Mouse (Mus musculus): ENCODE results near the gene Nfkbid.
A peak's percentile ranks its signal among the peaks of the same experiment; 100 is the strongest.

The Nfkbid gene

DNA sequence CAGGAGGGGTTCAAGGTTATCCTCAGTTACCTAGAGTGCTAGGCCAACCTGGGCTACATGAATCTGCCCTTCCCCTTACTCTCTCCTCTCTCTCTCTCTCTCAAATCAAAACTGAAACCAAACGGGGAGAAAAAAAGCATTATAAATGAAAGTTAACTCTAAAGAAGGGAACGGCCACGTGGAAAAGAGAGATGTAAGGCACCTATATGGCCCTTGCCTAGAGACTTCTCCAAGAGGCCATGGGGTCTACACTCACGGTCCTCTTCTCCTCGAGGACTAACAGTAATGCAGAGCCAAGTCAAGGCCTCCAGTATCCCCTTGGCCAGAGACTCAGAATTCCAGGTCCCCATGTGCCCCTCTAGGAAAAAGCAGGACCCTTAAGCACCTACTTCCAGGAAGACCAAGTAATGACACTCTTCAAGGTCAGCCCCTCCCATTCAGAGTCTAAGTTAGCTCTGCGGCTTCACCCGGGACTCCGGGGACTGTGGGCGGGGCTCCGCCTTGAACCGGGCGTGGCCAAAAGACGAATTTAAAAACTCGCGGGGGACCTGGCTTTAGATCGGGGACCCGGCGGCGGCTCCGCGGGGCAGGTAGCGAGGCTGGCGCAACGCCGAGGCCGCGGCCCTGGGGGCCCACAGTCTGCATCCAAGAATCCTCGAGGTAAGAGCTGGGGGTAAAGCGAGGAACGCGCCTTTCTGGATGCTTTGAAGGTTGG is at the start of gene Nfkbid:
Gene Nfkbid (plus strand): TSS at position 558 of the 715 bp plus-strand sequence.
- no peak for DNase-seq (ENCODE audit: low spot score)

DNA sequence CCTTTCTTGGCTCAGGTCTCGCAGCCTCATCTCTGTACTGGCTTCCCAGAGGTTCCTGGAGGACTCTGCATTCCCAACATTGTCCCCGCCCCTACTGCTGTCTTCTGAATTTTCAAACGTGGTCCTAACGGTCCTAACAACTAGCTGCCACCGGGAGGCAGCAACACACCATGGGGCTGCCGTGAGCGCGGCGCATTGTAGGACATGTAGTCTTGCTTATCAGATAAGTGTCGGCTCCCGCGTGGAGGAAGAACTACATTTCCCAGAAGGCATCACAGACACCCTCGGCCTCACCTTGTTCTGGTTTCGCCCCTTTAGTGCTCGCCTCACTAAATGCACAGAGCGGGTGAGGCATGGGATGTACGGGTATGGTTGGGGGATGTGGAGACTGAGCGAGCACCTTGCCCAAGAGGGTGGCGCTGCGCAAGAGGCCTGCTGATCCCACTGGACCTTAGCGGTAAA is 48.0 kb upstream of the Nfkbid start:
- DNase-seq (ENCODE audit: low spot score), result peak; percentile 92

- no peak for DNase-seq (ENCODE audit: low spot score)
These were observed 41.5 kb upstream of the Nfkbid start for GRCm38 (mm10) chr7:30380061-30380460.

GRCm38 (mm10) chr7:30384106-30384505 is 37.4 kb upstream of the Nfkbid start:
- DNase-seq (ENCODE audit: low spot score), result no peak

DNA sequence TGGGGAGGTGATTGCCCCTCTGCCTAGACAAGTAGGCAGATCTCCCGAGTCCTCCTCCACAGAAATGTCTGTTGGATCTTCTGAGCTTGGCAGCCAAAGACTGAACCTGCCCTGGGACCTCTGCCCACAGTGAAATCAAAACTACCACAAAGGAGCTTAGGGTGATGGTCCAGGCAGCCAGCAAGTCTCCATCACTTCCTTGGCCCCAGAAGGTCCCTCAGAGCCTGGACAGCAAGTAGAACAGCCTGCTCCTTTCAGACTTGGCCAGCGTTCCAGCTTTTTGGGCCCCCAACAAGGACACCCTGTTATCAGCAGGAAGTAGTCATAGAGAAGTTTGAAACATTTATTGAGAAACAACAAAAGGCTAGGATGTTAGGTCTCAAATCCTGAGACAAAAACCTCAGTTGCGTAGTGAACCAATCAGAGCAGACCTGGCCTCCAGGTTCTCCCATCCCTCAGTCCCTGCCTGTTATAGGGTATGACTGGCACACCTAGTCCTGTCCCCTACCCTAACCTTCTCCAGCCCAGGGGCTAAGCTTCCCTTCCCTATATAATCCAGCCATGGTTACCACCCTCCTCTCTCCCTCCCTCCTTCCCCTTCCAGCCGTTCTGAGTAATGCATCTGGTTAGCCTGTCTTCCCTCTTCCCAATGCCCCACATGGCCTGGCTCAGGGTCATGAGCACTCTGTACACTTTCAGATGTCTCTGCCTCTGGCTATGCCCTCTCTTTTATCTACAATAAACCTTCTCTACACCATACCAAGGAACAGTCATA is 28.6 kb upstream of the Nfkbid start:
- no peak for DNase-seq (ENCODE audit: low spot score)

DNA sequence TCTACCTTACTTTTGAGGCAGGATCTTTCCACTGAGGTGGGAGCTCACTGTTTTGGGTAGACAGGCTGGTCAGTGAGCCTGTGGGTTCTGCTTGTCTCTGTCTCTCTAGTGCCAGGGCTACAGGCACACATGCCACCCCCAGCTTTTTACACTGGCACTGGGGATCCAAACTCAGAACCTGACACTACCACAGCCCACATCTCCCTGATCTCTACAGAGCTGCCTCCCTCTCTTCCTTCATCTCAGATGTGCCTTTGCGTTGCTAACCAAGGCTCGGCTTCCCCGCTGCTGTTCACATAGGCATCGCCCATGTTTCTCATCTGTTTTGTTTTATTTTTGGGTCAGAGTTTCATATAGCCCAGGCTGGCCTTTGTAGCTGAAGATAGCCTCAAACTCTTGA is 27.9 kb upstream of the Nfkbid start:
- no peak for DNase-seq (ENCODE audit: low spot score)

DNA sequence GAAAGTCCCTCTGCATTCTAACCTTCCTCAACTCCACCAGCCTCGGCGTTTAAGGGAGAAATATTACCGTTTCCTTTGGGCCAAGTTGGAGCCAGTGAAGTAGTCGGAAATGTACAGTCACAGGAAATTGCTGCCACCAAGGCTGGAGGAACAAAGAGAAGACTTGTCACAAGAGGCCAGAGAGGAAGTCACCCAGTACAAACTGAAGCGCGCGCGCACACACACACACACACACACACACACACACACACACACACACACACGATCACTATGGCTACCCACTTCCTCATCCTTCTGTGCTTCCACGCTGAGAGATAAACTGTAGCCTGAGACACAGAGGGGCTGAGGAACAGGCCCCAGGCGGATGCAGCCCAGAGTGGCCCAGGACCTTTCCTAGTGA is 27.2 kb upstream of the Nfkbid start:
- no peak for DNase-seq (ENCODE audit: low spot score)

GRCm38 (mm10) chr7:30394871-30395270 is 26.7 kb upstream of the Nfkbid start:
- no peak for DNase-seq (ENCODE audit: low spot score)

GRCm38 (mm10) chr7:30399671-30400070 is 21.9 kb upstream of the Nfkbid start:
- DNase-seq (ENCODE audit: low spot score), result peak; percentile 8

GRCm38 (mm10) chr7:30402343-30402742 is 19.2 kb upstream of the Nfkbid start:
- DNase-seq (ENCODE audit: low spot score), result no peak

DNA sequence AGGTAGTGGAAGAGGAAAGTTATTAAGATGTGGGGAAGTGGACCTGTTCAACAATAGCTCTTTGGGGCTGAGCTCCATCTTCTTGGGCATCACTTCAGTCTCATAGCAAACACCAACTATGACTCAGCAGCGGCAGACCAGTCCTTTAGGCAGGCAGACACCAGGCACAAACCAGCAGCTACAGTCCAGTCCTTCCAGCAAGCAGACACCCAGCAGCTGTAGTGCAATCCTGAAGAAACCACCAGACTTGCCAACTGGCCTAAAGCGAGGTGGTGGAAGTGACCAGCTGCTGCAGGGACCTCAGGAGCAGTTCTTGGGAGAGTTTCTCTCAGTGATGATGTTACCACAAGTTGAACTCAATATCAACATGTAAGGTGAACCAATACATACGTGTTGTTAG is 12.9 kb upstream of the Nfkbid start:
- DNase-seq (ENCODE audit: low spot score), result no peak

DNA sequence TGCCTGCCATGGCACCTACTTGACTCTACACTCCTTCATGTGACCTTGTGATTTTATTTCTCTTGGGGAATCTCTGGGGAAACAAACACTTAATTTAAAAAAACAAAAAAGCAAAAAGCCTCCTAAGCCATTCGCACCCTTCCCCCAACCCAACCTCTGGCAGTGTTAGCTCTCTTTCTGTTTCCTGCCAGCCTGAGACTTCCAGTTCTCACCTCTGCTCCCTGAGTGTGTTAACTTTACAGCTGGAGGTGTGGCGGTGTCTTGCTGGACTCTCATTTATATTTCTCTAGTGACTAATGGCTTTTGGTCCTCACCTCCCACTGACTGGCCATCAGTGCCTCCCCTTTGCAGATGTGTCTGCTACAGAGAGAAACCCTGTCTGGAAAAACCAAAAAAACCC is 11.7 kb upstream of the Nfkbid start:
- no peak for DNase-seq (ENCODE audit: low spot score)

- no peak for DNase-seq (ENCODE audit: low spot score)
These were observed 10.5 kb upstream of the Nfkbid start for GRCm38 (mm10) chr7:30411023-30411422.

DNA sequence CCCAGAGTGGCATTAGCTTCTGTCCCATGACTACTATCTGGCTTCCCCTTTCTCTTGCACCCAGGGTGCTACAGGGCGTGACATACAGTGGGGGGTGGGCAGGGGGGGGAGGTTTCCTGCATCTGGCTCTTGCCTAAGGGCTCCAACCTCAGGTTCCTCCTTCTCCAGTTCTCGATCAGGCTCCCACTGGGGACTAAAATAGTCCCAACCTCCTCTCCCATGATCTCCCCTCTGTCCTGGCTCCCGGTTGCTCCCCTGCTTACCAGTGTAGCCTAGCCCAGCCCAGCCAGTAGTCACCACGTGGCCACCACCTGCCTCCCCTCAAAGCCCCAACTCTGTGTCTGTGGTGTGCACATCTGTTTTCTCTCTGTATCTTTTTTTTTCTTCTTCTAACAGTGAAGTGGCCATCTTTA is 8.8 kb upstream of the Nfkbid start:
- DNase-seq (ENCODE audit: low spot score), result no peak

DNA sequence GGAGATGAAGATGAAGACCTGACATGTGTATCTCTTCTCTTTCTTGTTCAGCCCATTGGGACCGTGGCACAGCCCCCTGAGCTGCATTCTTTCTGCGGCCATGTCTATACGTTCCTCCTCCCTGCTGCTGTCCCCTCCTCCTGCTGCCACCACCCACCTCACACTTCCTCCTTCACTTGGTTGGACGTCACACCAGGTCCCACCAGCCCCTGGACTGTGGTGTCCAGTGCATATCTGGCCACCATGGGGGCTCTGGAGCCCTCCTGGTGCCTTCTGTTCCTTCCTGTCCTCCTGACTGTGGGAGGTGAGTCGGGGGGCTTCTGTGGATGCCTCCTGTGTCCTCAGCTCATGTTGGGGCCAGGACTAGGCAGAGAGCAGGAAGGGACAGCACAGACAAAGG is 7.9 kb upstream of the Nfkbid start, which contains the start of gene Tyrobp:
Gene Tyrobp (plus strand): TSS at position 165 of the 400 bp plus-strand sequence.
- DNase-seq (ENCODE audit: low spot score), result no peak

DNA sequence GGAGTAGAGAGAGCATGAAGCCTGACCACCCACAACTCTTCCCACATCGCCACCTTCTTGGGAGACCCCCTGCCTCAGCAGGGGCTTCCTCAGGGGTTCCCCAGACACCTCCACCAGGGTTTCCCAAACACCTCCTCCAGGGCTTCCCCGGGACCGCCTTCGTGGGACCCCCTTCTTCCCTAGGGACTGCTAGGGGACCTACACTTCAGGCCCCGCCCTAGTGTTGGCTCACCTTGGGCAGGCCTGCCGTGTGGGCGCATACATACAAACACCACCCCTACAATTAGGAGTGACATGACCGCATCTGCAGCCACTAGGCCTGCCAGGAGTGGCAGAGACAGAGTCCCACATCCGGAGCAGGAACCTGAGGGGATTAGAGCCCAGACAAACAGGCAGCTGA is 3.7 kb upstream of the Nfkbid start:
- DNase-seq (ENCODE audit: low spot score), result no peak

- no peak for DNase-seq (ENCODE audit: low spot score)
These were observed 1.7 kb upstream of the Nfkbid start, which contains the start of gene Hcst for GRCm38 (mm10) chr7:30419561-30420499. Gene Hcst, minus strand, starts transcription at chr7:30419854.

DNA sequence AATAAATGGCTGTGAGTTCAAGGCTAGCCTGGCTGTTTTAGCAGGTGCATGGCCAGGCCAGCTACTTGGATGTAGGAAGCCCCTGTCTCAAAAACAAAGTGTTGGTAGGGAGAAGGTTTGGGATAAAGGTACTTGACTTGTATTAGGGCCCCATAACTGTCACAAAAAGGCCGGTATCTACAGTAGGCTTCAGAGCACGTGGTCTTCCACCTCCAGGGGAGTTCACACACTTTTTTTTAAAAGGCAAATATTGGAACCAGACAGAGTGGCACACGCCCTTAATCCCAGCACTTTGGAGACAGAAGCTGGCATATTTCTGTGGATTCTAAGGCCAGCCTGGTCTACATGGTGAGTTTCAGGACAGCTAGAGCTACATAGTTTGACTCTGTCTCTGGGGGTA is 859 bp upstream of the Nfkbid start:
- no peak for DNase-seq (ENCODE audit: low spot score)

DNA sequence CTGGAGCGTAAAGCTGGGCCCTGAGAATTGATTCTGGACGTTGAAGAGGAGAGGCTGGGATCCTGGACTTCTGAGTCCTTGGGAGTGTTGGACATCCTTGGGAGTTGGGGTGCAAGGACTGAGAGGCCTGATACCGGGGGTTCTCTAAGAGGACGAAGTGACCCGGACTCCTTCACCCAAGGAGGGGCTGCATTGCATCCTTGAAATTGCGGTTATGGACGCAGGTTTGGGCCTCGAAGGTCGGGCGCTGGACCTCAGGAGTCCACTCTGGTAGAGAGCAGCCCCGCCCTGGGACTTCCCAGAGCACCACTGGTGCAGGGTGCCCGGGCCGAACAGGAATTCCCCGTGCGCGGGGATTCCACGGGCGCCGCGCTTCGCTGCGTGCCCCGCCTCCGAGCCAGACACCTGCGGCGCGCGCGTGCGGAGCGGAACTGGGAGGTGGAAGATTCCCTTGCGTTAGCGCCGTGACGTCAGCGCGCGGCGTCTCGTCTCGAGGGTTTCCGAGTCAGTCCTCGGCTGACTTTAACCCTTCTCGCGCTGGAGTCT is 431 bp downstream of the Nfkbid start:
- DNase-seq (ENCODE audit: low spot score), result no peak

DNA sequence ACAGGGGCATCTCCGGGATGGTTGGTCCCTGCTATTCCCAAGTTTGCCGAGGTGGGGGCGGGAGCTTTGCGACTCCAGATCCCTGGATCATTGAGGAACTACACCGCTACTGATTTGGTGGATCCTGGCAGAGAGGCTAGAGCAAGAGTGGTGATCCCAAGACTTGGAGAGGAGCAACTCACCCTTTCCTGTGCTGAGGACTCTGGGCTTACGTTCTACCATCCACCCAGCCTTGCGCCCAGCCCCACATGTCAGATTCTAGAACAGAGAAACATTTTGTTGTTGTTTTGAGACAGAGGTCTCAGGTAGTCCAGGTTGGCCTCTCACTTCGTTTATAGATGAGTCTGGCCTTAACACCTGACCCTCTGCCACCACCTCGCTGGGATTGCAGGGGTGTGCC is 1.0 kb downstream of the Nfkbid start:
- DNase-seq (ENCODE audit: low spot score), result no peak

GRCm38 (mm10) chr7:30423071-30423641 is 1.6 kb downstream of the Nfkbid start:
- no peak for DNase-seq (ENCODE audit: low spot score)

- DNase-seq (ENCODE audit: low spot score), result no peak
These were observed 7.8 kb downstream of the Nfkbid start for GRCm38 (mm10) chr7:30429327-30429726.

All from adipocyte (in vitro differentiated cells).